Mouse (Mus musculus): ENCODE measurements at regions not wholly inside any gene's neighbourhood (a gene's known extent, or its start where the extent isn't known, plus 50 kb on each side); places are given as distances from the start of the nearest gene placed in this dataset.
A peak's percentile ranks its signal among the peaks of the same experiment; 100 is the strongest.

DNA sequence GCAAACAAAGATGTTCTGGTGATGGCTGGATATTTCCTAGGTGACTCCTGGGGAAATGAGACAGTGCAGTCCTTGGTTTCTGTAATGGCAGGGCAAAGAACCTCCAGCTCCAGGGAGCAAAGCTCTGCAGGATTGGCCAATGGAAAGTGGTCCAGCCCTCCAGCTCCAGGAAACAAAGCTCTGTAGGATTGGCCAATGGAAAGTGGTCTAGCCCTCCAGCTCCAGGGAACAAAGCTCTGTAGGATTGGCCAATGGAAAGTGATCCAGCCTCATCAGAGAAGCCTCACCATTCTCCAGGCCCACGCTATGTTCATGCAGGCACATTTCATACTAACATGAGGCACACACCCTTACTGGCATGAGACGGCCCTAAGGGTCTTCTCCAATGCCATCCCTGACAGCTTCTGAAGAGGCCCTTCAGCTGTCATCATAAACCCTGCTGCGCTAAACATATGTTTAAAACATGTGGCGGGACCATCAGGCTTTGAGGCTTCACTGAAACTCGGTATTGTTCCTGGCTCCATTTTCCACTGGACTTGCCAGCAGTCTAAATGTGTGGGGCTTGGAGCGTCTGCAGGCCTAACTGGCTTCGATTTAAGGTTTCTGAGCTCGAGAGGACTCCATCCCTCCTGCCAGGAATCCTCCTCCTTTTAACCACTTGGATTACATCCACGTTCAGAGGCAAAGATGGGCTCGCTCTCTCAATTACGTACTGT, 175.3 kb upstream of the Ccdc54 start:
- Histone ChIP-seq H3K9me3 (replicated peaks; ENCODE audit: control insufficient read depth, low read length) (no peaks in the 10 kb centered on the region), H3K4me3 (ENCODE audit: low read depth, low read length) (no peak overlapping the region), H3K4me1 (ENCODE audit: control insufficient read depth, insufficient read depth, low read length) (no peaks in the 10 kb centered on the region), H3K36me3 (replicated peaks; ENCODE audit: control insufficient read depth, insufficient read depth, low read depth, low read length) (no peaks in the 10 kb centered on the region), H3K4me2 (ENCODE audit: low read depth, low read length) (no peak overlapping the region), H3K9ac (replicated peaks; ENCODE audit: low read length) (no peak overlapping the region), H3K27ac (replicated peaks; ENCODE audit: low read depth, low read length) (no peak overlapping the region), H3K27me3 (ENCODE audit: control insufficient read depth, insufficient read depth, low read length) (no peaks in the 10 kb centered on the region)
- ATAC-seq (replicated peaks; ENCODE audit: insufficient number of reproducible peaks, low FRiP score, low TSS enrichment, low read depth) (no peak), DNase-seq (ENCODE audit: low spot score) (no peak)
- 92% methylated on average over 11 of the region's 11 CpGs for WGBS

DNA sequence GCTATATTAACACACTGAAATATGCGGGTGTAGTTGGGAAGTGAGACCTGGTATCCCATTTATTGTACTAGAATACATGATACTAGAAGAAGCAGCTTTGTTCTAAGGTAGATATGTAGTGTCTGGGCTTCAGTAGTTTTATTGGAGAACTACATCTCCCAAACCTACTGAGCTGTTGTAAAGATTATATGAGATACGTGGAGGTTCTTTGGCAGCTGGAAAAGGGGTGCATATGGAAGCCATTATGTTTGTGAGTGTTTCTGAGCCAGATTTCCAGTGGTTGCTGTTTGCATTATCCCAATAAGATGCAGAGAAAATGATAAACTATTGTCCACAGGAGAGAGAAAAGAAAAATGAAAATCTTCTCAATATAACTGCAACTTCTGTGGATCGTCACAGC, 171.1 kb upstream of the Ccdc54 start:
- H3K9ac ChIP-seq (replicated peaks; ENCODE audit: low read length), result no peak overlapping the region
- H3K36me3 ChIP-seq (replicated peaks; ENCODE audit: control insufficient read depth, insufficient read depth, low read depth, low read length), result no peaks in the 10 kb centered on the region
- WGBS, result 67% methylated on average over 3 of the region's 3 CpGs
- H3K4me3 ChIP-seq (ENCODE audit: low read depth, low read length), result no peak overlapping the region
- DNase-seq (ENCODE audit: low spot score) (no peak), ATAC-seq (replicated peaks; ENCODE audit: insufficient number of reproducible peaks, low FRiP score, low TSS enrichment, low read depth) (no peak)
- H3K4me2 ChIP-seq (ENCODE audit: low read depth, low read length), result no peak overlapping the region
- no peaks in the 10 kb centered on the region for H3K27me3 ChIP-seq (ENCODE audit: control insufficient read depth, insufficient read depth, low read length)
- H3K27ac ChIP-seq (replicated peaks; ENCODE audit: low read depth, low read length), result no peak overlapping the region
- no peaks in the 10 kb centered on the region for H3K4me1 ChIP-seq (ENCODE audit: control insufficient read depth, insufficient read depth, low read length)
- no peaks in the 10 kb centered on the region for H3K9me3 ChIP-seq (replicated peaks; ENCODE audit: control insufficient read depth, low read length)

DNA sequence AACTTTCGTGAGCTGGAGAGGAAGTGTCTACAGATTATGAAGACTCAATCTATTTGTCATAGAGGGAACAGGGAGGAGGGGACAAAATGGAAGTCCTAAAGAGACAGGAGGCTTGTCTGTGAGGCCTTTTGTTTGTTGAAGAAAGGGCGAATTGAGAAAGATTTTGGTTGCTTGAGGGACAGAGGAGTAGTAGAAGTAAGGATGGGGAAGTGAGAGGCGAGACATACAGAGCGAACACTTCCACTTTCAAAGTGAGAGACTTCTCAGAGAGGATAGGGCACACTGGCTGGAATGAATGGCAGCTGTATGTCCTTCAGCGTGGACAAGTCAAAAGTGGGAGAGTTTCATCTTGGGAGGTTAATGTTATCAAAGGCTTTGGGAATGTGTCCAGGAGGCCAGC, 169.0 kb upstream of the Ccdc54 start:
- Histone ChIP-seq H3K9ac (replicated peaks; ENCODE audit: low read length) (no peak overlapping the region), H3K9me3 (replicated peaks; ENCODE audit: control insufficient read depth, low read length) (no peaks in the 10 kb centered on the region), H3K27ac (replicated peaks; ENCODE audit: low read depth, low read length) (no peak overlapping the region), H3K4me2 (ENCODE audit: low read depth, low read length) (no peak overlapping the region), H3K36me3 (replicated peaks; ENCODE audit: control insufficient read depth, insufficient read depth, low read depth, low read length) (no peaks in the 10 kb centered on the region), H3K4me3 (ENCODE audit: low read depth, low read length) (no peak overlapping the region), H3K27me3 (ENCODE audit: control insufficient read depth, insufficient read depth, low read length) (no peaks in the 10 kb centered on the region), H3K4me1 (ENCODE audit: control insufficient read depth, insufficient read depth, low read length) (no peaks in the 10 kb centered on the region)
- no peak for ATAC-seq (replicated peaks; ENCODE audit: insufficient number of reproducible peaks, low FRiP score, low TSS enrichment, low read depth)
- 78% methylated on average over 5 of the region's 5 CpGs for WGBS
- DNase-seq (ENCODE audit: low spot score), result no peak

DNA sequence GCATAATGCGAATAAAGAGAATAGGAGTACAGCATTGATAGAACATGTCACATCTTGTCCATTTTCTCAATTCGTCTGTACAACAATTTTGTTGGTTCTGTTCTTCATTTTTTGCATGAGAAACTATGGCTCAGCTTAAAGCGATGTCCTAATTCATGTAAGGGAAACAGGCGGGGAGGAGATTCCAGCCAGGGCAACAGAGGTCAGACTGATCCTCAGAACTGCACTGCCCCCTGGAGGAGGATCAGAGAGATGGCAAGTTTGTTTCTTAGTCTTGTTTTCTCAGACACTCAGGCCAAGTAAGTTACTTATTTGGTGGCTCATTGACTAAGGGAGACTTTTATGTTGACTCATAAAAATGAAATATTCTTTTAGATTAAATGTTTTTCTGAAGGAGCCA, 165.7 kb upstream of the Ccdc54 start:
- DNase-seq (ENCODE audit: low spot score), result peak; percentile 51
- 48% methylated on average over 4 of the region's 4 CpGs for WGBS
- Histone ChIP-seq H3K9me3 (replicated peaks; ENCODE audit: control insufficient read depth, low read length) (no peaks in the 10 kb centered on the region), H3K27ac (replicated peaks; ENCODE audit: low read depth, low read length) (no peak overlapping the region), H3K4me1 (ENCODE audit: control insufficient read depth, insufficient read depth, low read length) (no peaks in the 10 kb centered on the region), H3K27me3 (ENCODE audit: control insufficient read depth, insufficient read depth, low read length) (no peaks in the 10 kb centered on the region), H3K4me3 (ENCODE audit: low read depth, low read length) (no peak overlapping the region), H3K36me3 (replicated peaks; ENCODE audit: control insufficient read depth, insufficient read depth, low read depth, low read length) (no peaks in the 10 kb centered on the region), H3K9ac (replicated peaks; ENCODE audit: low read length) (no peak overlapping the region), H3K4me2 (ENCODE audit: low read depth, low read length) (no peak overlapping the region)
- no peak for ATAC-seq (replicated peaks; ENCODE audit: insufficient number of reproducible peaks, low FRiP score, low TSS enrichment, low read depth)

DNA sequence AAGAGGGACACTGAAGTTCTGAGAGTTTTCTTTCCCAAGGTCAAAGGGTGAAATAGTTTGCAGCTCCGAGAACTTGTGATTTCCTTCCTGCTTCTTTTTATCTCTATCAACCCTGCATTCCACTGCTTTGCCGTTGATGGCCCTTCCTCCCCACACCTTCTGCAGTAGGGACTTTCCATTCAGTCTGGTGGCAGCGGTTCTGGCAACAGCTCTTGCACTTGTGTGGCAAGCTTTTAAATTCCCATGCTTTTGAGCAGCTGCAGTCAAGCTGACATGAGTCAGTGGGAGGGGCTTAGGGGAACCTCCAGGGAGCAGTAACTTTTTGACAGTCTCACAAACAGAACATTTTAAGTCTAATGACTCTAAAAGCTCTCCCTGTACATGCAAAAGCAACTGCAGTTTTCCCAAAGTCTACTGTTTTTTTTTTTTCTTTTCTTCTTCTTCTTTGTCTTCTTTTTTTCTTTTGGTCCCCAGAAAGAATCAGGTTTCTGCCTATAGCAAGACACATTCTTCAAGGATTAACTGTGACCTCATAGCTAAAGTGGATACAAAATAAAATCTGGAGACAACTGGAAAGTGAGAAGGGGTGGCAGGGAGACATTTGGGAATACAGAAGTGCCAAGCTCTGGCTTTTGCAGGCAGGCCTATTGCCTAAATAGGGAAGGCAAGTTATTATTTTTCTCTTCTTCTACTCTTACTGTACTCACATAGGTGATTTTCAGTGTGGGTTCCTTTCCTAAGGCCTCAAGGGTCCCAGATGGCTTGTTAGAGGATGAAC, 162.8 kb upstream of the Ccdc54 start:
- Histone ChIP-seq H3K9me3 (replicated peaks; ENCODE audit: control insufficient read depth, low read length) (no peaks in the 10 kb centered on the region), H3K27me3 (ENCODE audit: control insufficient read depth, insufficient read depth, low read length) (no peaks in the 10 kb centered on the region), H3K9ac (replicated peaks; ENCODE audit: low read length) (no peak overlapping the region), H3K27ac (replicated peaks; ENCODE audit: low read depth, low read length) (no peak overlapping the region), H3K4me3 (ENCODE audit: low read depth, low read length) (no peak overlapping the region), H3K4me1 (ENCODE audit: control insufficient read depth, insufficient read depth, low read length) (no peaks in the 10 kb centered on the region), H3K4me2 (ENCODE audit: low read depth, low read length) (no peak overlapping the region), H3K36me3 (replicated peaks; ENCODE audit: control insufficient read depth, insufficient read depth, low read depth, low read length) (no peaks in the 10 kb centered on the region)
- ATAC-seq (replicated peaks; ENCODE audit: insufficient number of reproducible peaks, low FRiP score, low TSS enrichment, low read depth), result no peak
- WGBS, result 3% methylated on average over 3 of the region's 3 CpGs
- DNase-seq (ENCODE audit: low spot score), result peak; percentile 43

DNA sequence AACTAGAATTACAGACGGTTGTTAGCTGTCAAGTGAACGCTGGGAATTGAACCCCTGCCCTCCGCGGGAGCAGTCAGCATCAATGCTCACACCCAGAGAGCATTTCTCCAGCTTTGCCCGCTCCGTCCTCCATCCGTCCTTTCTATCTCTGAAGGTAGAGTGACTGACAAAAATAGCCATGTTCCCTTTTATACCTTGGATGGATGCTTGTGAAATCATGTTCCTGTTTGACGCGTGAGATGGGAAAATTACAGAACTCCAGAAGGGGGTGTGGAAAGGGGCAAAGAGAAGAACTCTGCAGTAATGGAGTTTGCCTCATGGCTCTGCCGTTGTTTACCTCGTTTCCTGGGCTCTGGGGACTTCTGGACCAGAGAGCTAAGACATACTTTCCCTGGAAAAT, 162.1 kb upstream of the Ccdc54 start:
- Histone ChIP-seq H3K9me3 (replicated peaks; ENCODE audit: control insufficient read depth, low read length) (no peaks in the 10 kb centered on the region), H3K27ac (replicated peaks; ENCODE audit: low read depth, low read length) (no peak overlapping the region), H3K27me3 (ENCODE audit: control insufficient read depth, insufficient read depth, low read length) (no peaks in the 10 kb centered on the region), H3K9ac (replicated peaks; ENCODE audit: low read length) (no peak overlapping the region), H3K4me3 (ENCODE audit: low read depth, low read length) (no peak overlapping the region), H3K4me2 (ENCODE audit: low read depth, low read length) (no peak overlapping the region), H3K36me3 (replicated peaks; ENCODE audit: control insufficient read depth, insufficient read depth, low read depth, low read length) (no peaks in the 10 kb centered on the region), H3K4me1 (ENCODE audit: control insufficient read depth, insufficient read depth, low read length) (no peaks in the 10 kb centered on the region)
- DNase-seq (ENCODE audit: low spot score), result no peak
- 70% methylated on average over 11 of the region's 11 CpGs for WGBS
- ATAC-seq (replicated peaks; ENCODE audit: insufficient number of reproducible peaks, low FRiP score, low TSS enrichment, low read depth), result no peak

DNA sequence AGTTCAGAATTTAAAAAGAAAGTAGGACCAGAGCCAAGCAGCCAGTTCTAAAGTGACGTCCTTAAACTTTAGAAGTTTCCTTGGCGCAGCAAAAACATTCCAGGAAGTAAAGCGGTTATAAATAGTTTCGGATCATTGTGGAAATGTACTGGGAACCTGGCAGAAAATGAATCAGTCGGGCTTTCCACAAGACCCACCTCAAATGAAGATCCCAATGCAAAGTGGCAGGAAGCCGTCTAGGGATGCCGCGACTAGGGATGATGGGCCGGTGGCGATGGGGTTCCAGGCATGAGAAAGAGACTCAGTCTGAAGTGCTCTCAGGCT, 161.3 kb upstream of the Ccdc54 start:
- Histone ChIP-seq H3K27me3 (ENCODE audit: control insufficient read depth, insufficient read depth, low read length) (no peaks in the 10 kb centered on the region), H3K4me3 (ENCODE audit: low read depth, low read length) (no peak overlapping the region), H3K27ac (replicated peaks; ENCODE audit: low read depth, low read length) (no peak overlapping the region), H3K9ac (replicated peaks; ENCODE audit: low read length) (no peak overlapping the region), H3K4me1 (ENCODE audit: control insufficient read depth, insufficient read depth, low read length) (no peaks in the 10 kb centered on the region), H3K36me3 (replicated peaks; ENCODE audit: control insufficient read depth, insufficient read depth, low read depth, low read length) (no peaks in the 10 kb centered on the region), H3K4me2 (ENCODE audit: low read depth, low read length) (no peak overlapping the region), H3K9me3 (replicated peaks; ENCODE audit: control insufficient read depth, low read length) (no peaks in the 10 kb centered on the region)
- DNase-seq (ENCODE audit: low spot score), result no peak
- WGBS, result 87% methylated on average over 10 of the region's 10 CpGs
- no peak for ATAC-seq (replicated peaks; ENCODE audit: insufficient number of reproducible peaks, low FRiP score, low TSS enrichment, low read depth)

DNA sequence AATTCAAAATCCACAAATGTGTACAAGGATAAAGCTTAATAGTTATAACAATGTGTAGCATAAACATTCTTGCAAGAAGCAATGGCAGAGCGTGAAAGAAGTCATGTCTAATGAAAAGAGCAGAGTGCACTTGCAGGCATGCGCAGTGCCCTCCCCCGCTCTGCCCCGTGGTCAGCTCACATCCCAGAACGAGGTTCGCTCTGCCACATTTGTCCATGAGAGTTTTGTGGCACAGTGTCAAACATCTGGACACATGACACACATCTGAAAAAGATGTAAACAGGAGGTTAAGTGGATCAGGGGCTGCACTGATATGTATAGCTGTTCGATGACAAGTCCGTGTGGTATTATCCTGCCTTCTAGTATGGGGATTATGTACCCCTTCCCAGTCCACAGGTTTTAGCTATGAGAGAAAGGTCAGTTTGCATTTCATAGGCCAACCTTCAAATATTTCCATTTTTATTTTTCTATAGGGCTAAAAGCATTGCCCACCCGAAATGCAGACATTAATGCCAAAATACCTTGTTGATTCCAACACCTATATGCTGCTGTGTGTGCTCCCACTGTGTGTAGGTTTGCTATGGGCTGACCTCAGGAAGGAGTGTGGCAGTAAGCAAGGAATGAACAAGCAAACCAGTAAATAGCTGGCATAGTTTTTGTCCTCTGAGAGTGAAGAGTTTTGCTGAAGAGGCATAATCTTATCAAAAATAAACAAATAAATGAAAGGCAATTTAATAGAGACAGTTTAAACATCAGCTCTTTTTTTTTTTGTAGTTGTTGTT, 160.7 kb upstream of the Ccdc54 start:
- no peak overlapping the region for H3K4me2 ChIP-seq (ENCODE audit: low read depth, low read length)
- 78% methylated on average over 9 of the region's 9 CpGs for WGBS
- no peak overlapping the region for H3K4me3 ChIP-seq (ENCODE audit: low read depth, low read length)
- H3K27me3 ChIP-seq (ENCODE audit: control insufficient read depth, insufficient read depth, low read length), result no peaks in the 10 kb centered on the region
- H3K9ac ChIP-seq (replicated peaks; ENCODE audit: low read length), result no peak overlapping the region
- DNase-seq (ENCODE audit: low spot score) (no peak), ATAC-seq (replicated peaks; ENCODE audit: insufficient number of reproducible peaks, low FRiP score, low TSS enrichment, low read depth) (no peak)
- no peak overlapping the region for H3K27ac ChIP-seq (replicated peaks; ENCODE audit: low read depth, low read length)
- H3K4me1 ChIP-seq (ENCODE audit: control insufficient read depth, insufficient read depth, low read length), result no peaks in the 10 kb centered on the region
- H3K36me3 ChIP-seq (replicated peaks; ENCODE audit: control insufficient read depth, insufficient read depth, low read depth, low read length), result no peaks in the 10 kb centered on the region
- no peaks in the 10 kb centered on the region for H3K9me3 ChIP-seq (replicated peaks; ENCODE audit: control insufficient read depth, low read length)
